Mouse (Mus musculus) kidney, postnatal 0 days (tissue): Measurements from ENCODE around the gene Fchsd2. TPM values are rescaled to one million over a fixed set of nuclear protein-coding genes. Genes with fewer than 3 reads are reported as not detected.
A peak's percentile ranks its signal among the peaks of the same experiment; 100 is the strongest.

Experiments
- ATAC-seq: fragments of 200-750 bp; cut with Nextera tagmentation; replicated peaks from 2 replicates; pipeline ENCODE4 v1.8.0; 2017; ENCODE audit warnings: low read depth, moderate number of reproducible peaks, moderate TSS enrichment, moderate library complexity; ENCODE audit not compliant: low FRiP score
- DNase-seq: peaks from one replicate; pipeline ENCODE4 v3.0.0-alpha.2; 2016; ENCODE audit warnings: low spot score
- H3K27ac ChIP-seq: fragments of 300-500 bp; sonication (generic); 2 replicates; pipeline ENCODE4 v1.5.1; 2014; ENCODE audit warnings: mild to moderate bottlenecking
- H3K27me3 ChIP-seq: fragments of 300-500 bp; sonication (generic); 2 replicates; pipeline ENCODE4 v1.6.1; 2014; ENCODE audit warnings: low read length, mixed read lengths; ENCODE audit not compliant: insufficient read depth
- H3K36me3 ChIP-seq: fragments of 300-500 bp; sonication (generic); 2 replicates; pipeline ENCODE4 v1.6.1; 2014; ENCODE audit warnings: low read length, mixed read lengths; ENCODE audit not compliant: insufficient read depth
- H3K4me1 ChIP-seq: fragments of 300-500 bp; sonication (generic); replicated peaks from 2 replicates; pipeline ENCODE4 v1.6.1; 2014; ENCODE audit warnings: antibody characterized with exemption, low read length, mixed read lengths; ENCODE audit not compliant: insufficient read depth
- H3K4me2 ChIP-seq: fragments of 300-500 bp; sonication (generic); 2 replicates; pipeline ENCODE4 v1.6.1; 2014; ENCODE audit warnings: mild to moderate bottlenecking, low read length, moderate library complexity, mixed read lengths
- H3K4me3 ChIP-seq: fragments of 300-500 bp; sonication (generic); replicated peaks from 2 replicates; pipeline ENCODE4 v1.5.1; 2014; ENCODE audit warnings: low read depth, low read length
- H3K9ac ChIP-seq: fragments of 300-500 bp; sonication (generic); 2 replicates; pipeline ENCODE4 v1.6.1; 2014; ENCODE audit warnings: low read depth, low read length
- H3K9me3 ChIP-seq: fragments of 300-500 bp; sonication (generic); replicated peaks from 2 replicates; pipeline ENCODE4 v1.6.1; 2016; ENCODE audit warnings: low read length, inconsistent platforms, mixed read lengths
- CTCF ChIP-seq: IDR thresholded peaks from 2 replicates; pipeline ENCODE4 v1.5.1; 2016; ENCODE audit warnings: antibody characterized with exemption, low read depth, mild to moderate bottlenecking, moderate library complexity
- WGBS: fragments of 180-500 bp; shearing (Covaris S2); extraction: QIAGEN DNeasy Blood & Tissue Kit; methylation state at CpG from one replicate; pipeline ENCODE4 v1.1.7; 2014; 5-methylcytosine and 5-hydroxymethylcytosine counted together
- polyA plus RNA-seq: library from polyadenylated mRNA; unstranded; fragments of >200 nt; fragmentation: Nextera tagmentation; extraction: Ambion mirVana; gene quantifications from 2 replicates; pipeline ENCODE4 v1.2.1, GENCODE M21; 2015

Fchsd2 gene
- polyA plus RNA-seq, 1 experiment from 2014 or later = 15.9 TPM

DNA sequence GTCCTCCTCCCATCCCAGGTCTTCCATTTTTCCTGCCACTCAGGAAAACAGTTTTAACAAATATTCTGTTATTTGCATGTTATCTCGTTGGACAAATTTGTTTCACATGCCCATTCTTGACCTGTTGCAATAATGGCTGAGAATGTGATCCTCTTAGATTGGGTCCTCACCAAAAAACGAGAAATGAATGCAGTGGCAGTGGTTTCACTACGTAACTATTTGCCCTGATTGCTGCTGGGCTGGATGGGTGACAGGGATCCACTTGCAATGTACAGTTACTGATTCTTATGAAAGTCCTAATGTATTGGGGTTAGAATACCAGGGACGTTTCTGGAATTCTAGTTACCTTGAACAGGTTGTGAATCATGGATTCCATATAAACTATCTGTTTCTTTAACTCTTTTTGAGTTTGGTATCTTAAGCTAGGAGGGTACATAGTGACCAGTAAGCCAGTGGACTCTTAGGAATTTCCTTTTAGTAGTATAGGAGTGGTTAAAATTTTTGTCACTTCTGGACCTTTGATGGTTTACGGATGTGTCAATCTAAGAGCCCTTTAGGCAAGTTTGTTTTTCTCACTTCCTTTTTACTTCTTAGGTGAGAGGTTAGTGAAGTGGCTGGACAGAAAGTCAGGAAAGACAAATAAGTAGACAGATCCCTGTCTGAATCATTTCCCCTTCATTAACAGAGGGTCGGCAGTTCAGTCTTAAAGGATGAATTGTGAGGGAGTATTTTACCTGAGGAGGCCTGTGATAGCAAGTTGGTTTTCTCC is 31.1 kb downstream of the Fchsd2 start:
- Histone ChIP-seq H3K4me3 (no peak overlapping the region), H3K9me3 (no peaks in the 10 kb centered on the region), H3K4me2 (no peak overlapping the region), H3K4me1 (0 out of 2 replicates have a peak, but pooled peaks cover 3% of the 10 kb centered on the region), H3K27ac (no peak overlapping the region), H3K9ac (no peak overlapping the region), H3K36me3 (no peaks in the 10 kb centered on the region), H3K27me3 (no peaks in the 10 kb centered on the region)
- no peak for ATAC-seq
- no peak for DNase-seq
- no peak for TF ChIP-seq CTCF
- WGBS = 58% methylated on average over 6 of the region's 6 CpGs

DNA sequence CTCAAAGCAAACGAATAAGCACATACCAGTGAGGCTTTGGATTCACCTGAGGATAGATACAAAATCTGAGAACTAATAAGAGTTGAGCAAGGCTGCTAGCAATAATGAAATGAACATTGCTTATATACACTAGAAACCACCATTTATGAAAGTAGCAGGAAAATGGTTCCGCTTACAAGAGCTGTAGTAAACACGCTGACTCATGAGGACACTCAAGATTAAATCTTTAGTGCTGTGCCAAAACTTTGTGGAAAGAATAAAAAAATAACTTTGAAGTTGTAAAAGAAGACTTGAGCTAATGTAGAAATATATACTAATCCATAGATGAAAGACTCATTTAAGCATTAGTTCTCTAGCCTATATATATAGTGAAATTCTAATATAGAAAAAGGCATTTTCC is 35.1 kb downstream of the Fchsd2 start:
- ATAC-seq (no peak), DNase-seq (no peak)
- Histone ChIP-seq H3K4me2 (no peak overlapping the region), H3K27me3 (no peaks in the 10 kb centered on the region), H3K4me1 (0 out of 2 replicates have a peak, but pooled peaks cover 3% of the 10 kb centered on the region), H3K9me3 (no peaks in the 10 kb centered on the region), H3K9ac (no peak overlapping the region), H3K36me3 (no peaks in the 10 kb centered on the region), H3K27ac (0 out of 2 replicates have a peak overlapping the region, but pooled peaks have one; percentile 44), H3K4me3 (no peak overlapping the region)
- no peak for TF ChIP-seq CTCF
- WGBS = 63% methylated on average over 3 of the region's 3 CpGs

DNA sequence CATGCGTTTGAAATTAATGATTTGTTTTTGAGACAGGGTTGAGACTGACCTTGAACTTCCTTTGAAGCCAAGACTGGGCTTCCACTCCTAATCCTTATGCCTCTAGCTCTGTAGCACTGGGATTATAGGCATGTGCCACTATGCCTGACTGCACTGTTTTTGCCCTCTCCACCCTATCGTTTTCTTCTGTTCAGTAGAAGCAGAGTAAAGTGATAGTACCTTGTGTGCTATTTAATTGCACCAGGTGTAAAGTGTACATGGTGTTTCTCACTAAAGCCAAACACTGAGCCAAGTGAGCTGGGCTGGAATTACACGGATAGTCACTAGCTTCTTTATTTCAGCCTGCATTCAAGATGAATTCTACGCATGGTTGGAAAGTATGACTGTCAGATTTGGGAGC is 35.9 kb downstream of the Fchsd2 start:
- no peak for TF ChIP-seq CTCF
- H3K9ac ChIP-seq = no peak overlapping the region
- H3K4me3 ChIP-seq = no peak overlapping the region
- H3K27ac ChIP-seq = peak overlapping the region; percentile 10; the same call in 1 of the 2 replicates
- no peaks in the 10 kb centered on the region for H3K9me3 ChIP-seq
- no peak for DNase-seq
- H3K36me3 ChIP-seq = no peaks in the 10 kb centered on the region
- ATAC-seq = no peak
- H3K4me2 ChIP-seq = no peak overlapping the region
- H3K27me3 ChIP-seq = no peaks in the 10 kb centered on the region
- H3K4me1 ChIP-seq = 0 out of 2 replicates have a peak, but pooled peaks cover 9% of the 10 kb centered on the region
- WGBS = 53% methylated on average over 4 of the region's 4 CpGs

DNA sequence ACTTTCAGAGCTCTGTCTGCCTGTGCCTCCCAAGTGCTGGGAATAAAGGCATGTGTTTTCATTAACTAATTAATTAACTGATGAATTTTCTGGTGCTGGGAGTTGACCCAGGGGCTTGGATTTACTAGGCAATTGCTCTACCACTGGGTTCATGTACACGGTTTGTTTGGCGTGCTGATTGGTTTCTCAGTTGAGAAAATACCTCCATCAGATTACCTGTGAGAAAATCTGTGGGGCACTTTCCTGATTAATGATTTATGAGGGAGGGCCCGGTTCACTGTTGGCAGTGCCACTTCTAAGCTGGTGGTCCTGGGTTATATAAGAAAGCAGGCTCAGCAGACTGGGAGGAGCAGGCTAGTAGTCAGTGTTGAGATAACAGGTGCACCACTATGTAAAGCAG is 38.0 kb downstream of the Fchsd2 start:
- no peak for DNase-seq
- Histone ChIP-seq H3K27ac (peak overlapping the region; percentile 19; the same call in 1 of the 2 replicates), H3K9me3 (no peaks in the 10 kb centered on the region), H3K27me3 (no peaks in the 10 kb centered on the region), H3K9ac (no peak overlapping the region), H3K4me3 (no peak overlapping the region), H3K4me1 (0 out of 2 replicates have a peak, but pooled peaks cover 9% of the 10 kb centered on the region), H3K36me3 (no peaks in the 10 kb centered on the region), H3K4me2 (no peak overlapping the region)
- 50% methylated on average over 3 of the region's 3 CpGs for WGBS
- TF ChIP-seq CTCF = no peak
- ATAC-seq = no peak

DNA sequence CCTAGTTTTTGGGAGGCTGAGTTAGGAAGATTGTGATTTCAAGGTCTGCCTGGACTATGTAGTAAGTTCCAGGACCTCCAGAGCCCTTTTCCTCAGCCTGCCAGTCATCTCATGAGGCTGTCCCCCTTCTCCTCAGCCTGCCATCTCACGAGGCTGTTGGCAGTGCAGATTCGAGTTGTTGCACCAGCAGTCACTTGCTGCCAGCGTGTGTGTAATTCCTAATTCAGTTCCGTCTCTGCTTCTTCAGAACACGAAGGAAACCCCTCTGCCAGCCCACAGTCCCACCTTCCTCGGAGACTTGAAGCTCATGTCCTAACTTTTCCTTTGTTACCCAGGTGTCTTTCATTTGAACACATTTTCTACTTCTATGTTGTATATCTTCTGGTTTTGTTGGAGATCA is 38.6 kb downstream of the Fchsd2 start:
- no peak for DNase-seq
- Histone ChIP-seq H3K9ac (no peak overlapping the region), H3K27me3 (no peaks in the 10 kb centered on the region), H3K27ac (no peak overlapping the region), H3K4me2 (no peak overlapping the region), H3K4me3 (no peak overlapping the region), H3K36me3 (no peaks in the 10 kb centered on the region), H3K9me3 (no peaks in the 10 kb centered on the region), H3K4me1 (0 out of 2 replicates have a peak, but pooled peaks cover 9% of the 10 kb centered on the region)
- TF ChIP-seq CTCF = no peak
- 63% methylated on average over 6 of the region's 6 CpGs for WGBS
- no peak for ATAC-seq

DNA sequence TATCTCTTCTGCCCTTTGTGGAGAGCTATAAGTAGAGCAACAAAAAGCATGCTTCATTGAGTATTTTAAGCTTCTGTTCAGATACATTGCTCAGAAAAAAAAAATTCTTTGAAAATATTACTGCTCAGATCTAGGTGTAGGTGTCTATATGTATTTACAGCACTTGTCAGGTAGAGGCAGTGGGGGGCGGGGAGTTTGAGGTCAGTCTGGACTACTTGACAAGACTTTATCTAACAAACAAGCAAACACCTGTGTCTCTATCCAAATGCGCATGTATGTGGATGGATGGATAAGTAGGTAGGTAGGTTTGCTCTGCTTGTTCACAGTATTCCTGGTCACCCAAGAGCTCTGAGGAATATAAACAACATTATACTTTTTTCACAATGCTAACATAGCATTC is 40.9 kb downstream of the Fchsd2 start:
- H3K9ac ChIP-seq = no peak overlapping the region
- 98% methylated on average over 2 of the region's 2 CpGs for WGBS
- no peak overlapping the region for H3K4me2 ChIP-seq

More for the DNA sequence above, 40.9 kb downstream of the Fchsd2 start:
- Histone ChIP-seq H3K27me3 (no peaks in the 10 kb centered on the region), H3K9me3 (no peaks in the 10 kb centered on the region), H3K4me3 (no peak overlapping the region), H3K4me1 (0 out of 2 replicates have a peak, but pooled peaks cover 6% of the 10 kb centered on the region), H3K36me3 (no peaks in the 10 kb centered on the region), H3K27ac (no peak overlapping the region)
- ATAC-seq = no peak
- TF ChIP-seq CTCF = no peak
- DNase-seq = no peak
